Mouse (Mus musculus): ENCODE measurements around the gene Hdac5.
"Not testable (repeated sequence)": the region's sequence is repeated elsewhere in the genome, so short reads cannot be mapped to it uniquely, and the experiment has no call there.

Gene Hdac5

GRCm38 (mm10) chr11:102179836-102180235 lies 50.1 kb downstream of the Hdac5 start:
- DNase-seq, result no peak

- DNase-seq, result no peak
These were observed 61.3 kb downstream of the Hdac5 start for GRCm38 (mm10) chr11:102168689-102169088.

GRCm38 (mm10) chr11:102167539-102167938 lies 62.4 kb downstream of the Hdac5 start:
- DNase-seq, result no peak

GRCm38 (mm10) chr11:102165971-102166722 lies 63.8 kb downstream of the Hdac5 start:
- DNase-seq, result no peak

- no peak for DNase-seq
These were observed 70.2 kb downstream of the Hdac5 start for GRCm38 (mm10) chr11:102159781-102160180.

GRCm38 (mm10) chr11:102158024-102158423 lies 71.9 kb downstream of the Hdac5 start:
- DNase-seq, result not testable (repeated sequence)

GRCm38 (mm10) chr11:102156786-102157089 lies 73.2 kb downstream of the Hdac5 start:
- DNase-seq, result no peak

- peak; percentile 95 for DNase-seq
These were observed 73.8 kb downstream of the Hdac5 start, which contains the start of gene Tmem101 for GRCm38 (mm10) chr11:102156039-102156785. Gene Tmem101, minus strand, starts transcription at chr11:102156404.

- DNase-seq, result no peak
These were observed 82.6 kb downstream of the Hdac5 start for GRCm38 (mm10) chr11:102147213-102147989.

GRCm38 (mm10) chr11:102146531-102146930 lies 83.4 kb downstream of the Hdac5 start:
- DNase-seq, result no peak

- DNase-seq, result no peak
These were observed 84.0 kb downstream of the Hdac5 start for GRCm38 (mm10) chr11:102146005-102146404.

GRCm38 (mm10) chr11:102145471-102146001 lies 84.4 kb downstream of the Hdac5 start, which contains the start of gene Nags:
Gene Nags, plus strand, starts transcription at chr11:102145513.
- DNase-seq, result no peak

- no peak for DNase-seq
These were observed 85.0 kb downstream of the Hdac5 start for GRCm38 (mm10) chr11:102144957-102145470.

All from kidney, postnatal 10 days (tissue).